Mouse (Mus musculus): ENCODE measurements at regions not wholly inside any gene's neighbourhood (a gene's known extent, or its start where the extent isn't known, plus 50 kb on each side); places are given as distances from the start of the nearest gene placed in this dataset.

- DNase-seq (ENCODE audit: low spot score) = no peak
These were observed 111.6 kb upstream of the Mylip start for GRCm38 (mm10) chr13:45277842-45278416.

- no peak for DNase-seq (ENCODE audit: low spot score)
These were observed 108.4 kb upstream of the Mylip start for GRCm38 (mm10) chr13:45281106-45281505.

GRCm38 (mm10) chr13:45286651-45287050 is 102.9 kb upstream of the Mylip start:
- DNase-seq (ENCODE audit: low spot score) = no peak

GRCm38 (mm10) chr13:45287217-45287616 is 102.3 kb upstream of the Mylip start:
- no peak for DNase-seq (ENCODE audit: low spot score)

GRCm38 (mm10) chr13:45289976-45290375 is 99.6 kb upstream of the Mylip start:
- no peak for DNase-seq (ENCODE audit: low spot score)

GRCm38 (mm10) chr13:45294691-45295090 is 94.9 kb upstream of the Mylip start:
- DNase-seq (ENCODE audit: low spot score) = no peak

GRCm38 (mm10) chr13:45300610-45301009 is 88.9 kb upstream of the Mylip start:
- DNase-seq (ENCODE audit: low spot score) = no peak

GRCm38 (mm10) chr13:45301191-45301905 is 88.2 kb upstream of the Mylip start:
- no peak for DNase-seq (ENCODE audit: low spot score)

GRCm38 (mm10) chr13:45302796-45303195 is 86.7 kb upstream of the Mylip start:
- DNase-seq (ENCODE audit: low spot score) = no peak

- DNase-seq (ENCODE audit: low spot score) = no peak
These were observed 83.4 kb upstream of the Mylip start for GRCm38 (mm10) chr13:45306177-45306576.

- no peak for DNase-seq (ENCODE audit: low spot score)
These were observed 82.3 kb upstream of the Mylip start for GRCm38 (mm10) chr13:45307226-45307625.

- DNase-seq (ENCODE audit: low spot score) = no peak
These were observed 69.9 kb upstream of the Mylip start for GRCm38 (mm10) chr13:45319646-45320045.

- DNase-seq (ENCODE audit: low spot score) = no peak
These were observed 63.7 kb upstream of the Mylip start for GRCm38 (mm10) chr13:45325736-45326293.

GRCm38 (mm10) chr13:45326751-45327150 is 62.8 kb upstream of the Mylip start:
- no peak for DNase-seq (ENCODE audit: low spot score)

- no peak for DNase-seq (ENCODE audit: low spot score)
These were observed 59.0 kb upstream of the Mylip start for GRCm38 (mm10) chr13:45330561-45330960.

GRCm38 (mm10) chr13:45332031-45332430 is 57.5 kb upstream of the Mylip start:
- no peak for DNase-seq (ENCODE audit: low spot score)

GRCm38 (mm10) chr13:45333634-45334033 is 55.9 kb upstream of the Mylip start:
- no peak for DNase-seq (ENCODE audit: low spot score)
